Mouse (Mus musculus) right cerebral cortex, postnatal 4 days (tissue): ENCODE data around the gene Rsrc2.

Experiments used
- DNase-seq: peaks from one replicate; pipeline ENCODE4 v3.0.0-alpha.2; 2022

Gene Rsrc2

DNA sequence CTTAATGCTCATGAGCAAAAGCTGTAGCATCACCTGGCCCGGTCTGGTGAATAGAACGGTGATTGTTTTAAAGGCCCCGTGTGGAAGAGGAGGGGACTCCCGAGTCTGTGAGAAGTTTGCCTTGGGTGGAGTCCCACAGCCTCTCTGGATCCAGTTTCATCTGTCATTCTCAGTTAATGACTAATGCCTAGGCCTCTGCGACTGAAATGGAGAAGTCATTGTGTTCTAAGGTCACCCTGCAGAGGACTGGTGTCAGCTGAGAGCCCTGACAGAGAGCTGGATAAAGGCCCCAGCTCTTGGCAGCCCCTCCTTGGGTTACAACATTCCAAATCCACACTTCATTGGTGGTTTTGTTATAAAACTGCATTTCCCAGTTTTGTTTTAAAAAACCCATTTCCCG is 54.7 kb downstream of the Rsrc2 start:
- no peak for DNase-seq

GRCm38 (mm10) chr5:123684221-123685144 is 64.7 kb downstream of the Rsrc2 start, which contains the start of gene Clip1:
TSS of gene Clip1 (minus strand) at chr5:123684618.
- peak; percentile 71 for DNase-seq

- DNase-seq, result peak; percentile 59
Measured at GRCm38 (mm10) chr5:123683377-123684220, 65.6 kb downstream of the Rsrc2 start.

DNA sequence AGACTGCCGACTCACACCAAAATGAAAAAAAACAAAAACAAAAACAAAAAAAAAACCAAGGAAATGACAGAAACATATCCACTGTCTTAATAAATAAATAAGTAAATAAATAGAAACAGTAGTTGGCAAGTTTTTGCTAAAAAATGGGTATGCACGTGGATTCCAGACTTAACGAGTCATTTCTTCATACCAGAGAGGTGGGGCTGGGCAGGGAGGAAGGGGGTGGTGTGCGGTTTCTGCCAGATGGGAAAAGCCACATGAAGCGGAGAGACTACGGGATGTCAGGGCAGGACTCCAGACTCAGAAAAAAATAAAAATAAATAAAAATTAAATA is 66.2 kb downstream of the Rsrc2 start:
- DNase-seq, result peak; percentile 35

DNA sequence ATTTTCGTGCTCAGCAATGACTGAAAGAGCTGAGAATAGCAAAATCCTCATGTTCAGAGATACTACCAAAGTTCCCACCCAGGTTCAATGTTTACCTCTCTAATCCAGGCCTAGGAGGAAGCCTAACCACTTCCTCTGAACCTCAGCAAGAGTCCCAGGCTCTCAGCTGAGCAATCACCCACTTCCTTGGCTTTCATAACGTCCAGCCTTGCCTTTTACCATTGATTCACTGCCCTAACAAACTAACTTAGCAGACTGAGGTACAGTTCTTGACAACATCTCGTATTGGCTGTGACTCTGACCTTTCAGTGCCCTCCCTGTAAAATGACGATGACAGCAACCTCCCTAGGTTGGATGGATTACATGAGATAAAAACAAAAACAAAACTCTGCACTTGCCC is 66.8 kb downstream of the Rsrc2 start:
- no peak for DNase-seq

DNA sequence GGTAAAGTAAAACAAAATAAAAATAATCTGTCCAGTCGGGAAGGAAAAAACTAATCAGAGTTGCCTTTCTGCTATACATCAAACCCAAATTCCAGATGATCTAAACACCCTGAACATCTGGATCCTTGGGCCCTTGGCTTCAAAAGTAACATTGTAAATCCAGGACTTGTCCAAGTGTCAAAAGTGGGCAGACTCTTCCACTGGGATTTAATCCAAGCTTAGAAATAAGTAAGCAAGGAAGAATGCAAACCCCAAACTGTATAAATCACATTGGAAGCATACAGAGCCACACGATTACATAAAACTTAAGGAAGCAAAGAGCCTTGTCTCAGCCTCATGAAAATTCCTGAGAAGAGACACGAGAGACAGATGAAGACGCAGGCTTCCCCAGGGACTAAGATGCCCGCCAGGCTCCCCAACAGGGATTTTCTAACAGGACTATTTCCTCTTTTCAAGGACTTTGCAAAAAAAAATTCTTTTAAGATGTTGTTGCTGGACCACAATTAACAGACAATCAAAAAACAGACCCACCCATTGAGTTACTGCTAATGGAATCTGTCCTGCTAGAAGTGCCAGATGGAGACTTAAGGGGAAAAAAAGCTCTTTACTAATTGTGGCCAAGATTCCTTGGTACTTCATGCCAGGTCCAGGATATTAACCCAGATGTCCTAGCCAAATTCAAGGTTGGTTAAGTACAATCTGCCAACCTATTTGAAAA is 69.5 kb downstream of the Rsrc2 start:
- DNase-seq, result no peak

DNA sequence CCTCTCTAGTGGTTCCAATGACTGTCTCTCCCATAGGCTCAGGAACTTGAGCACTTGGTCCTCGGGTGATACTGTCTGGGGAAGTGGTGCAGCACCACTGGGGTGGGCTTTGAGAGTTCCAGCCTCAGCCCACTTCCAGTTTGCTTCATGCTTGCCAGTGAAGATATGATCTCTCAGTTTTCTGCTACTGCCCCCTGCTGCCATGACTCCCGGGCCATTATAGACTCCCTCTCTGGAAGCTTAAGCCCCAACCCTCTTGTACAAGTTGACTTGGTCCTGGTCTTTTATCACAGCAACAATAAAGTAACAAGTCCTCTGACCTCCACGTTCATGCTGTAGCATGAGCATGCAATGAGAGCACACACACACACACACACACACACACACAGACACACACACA is 70.1 kb downstream of the Rsrc2 start:
- DNase-seq, result no peak
